Mouse (Mus musculus) left cerebral cortex, adult 6 months (tissue): ENCODE measurements around the gene Zfp933. TPM values are rescaled to one million over a fixed set of nuclear protein-coding genes. Genes with fewer than 3 reads are reported as not detected.

Experiments
- long read RNA-seq, 2 experiments: library from polyadenylated mRNA; unstranded; transcript quantifications; one replicate each; pipeline ENCODE4 v2.0.0; 2019 to 2020
- polyA plus RNA-seq: library from polyadenylated mRNA; unstranded; fragments of <200 nt; fragmentation: Nextera tagmentation; gene quantifications from 2 replicates; pipeline ENCODE4 v1.2.3, GENCODE M21; 2021

Zfp933 gene
- 1.9 and 2.6 TPM in 2 replicates for polyA plus RNA-seq
- long read RNA-seq, experiment 1, full-length matches to known transcripts: 5 of 18 reads
- long read RNA-seq, experiment 1, partial matches to known transcripts: 0 of 18 reads
- long read RNA-seq, experiment 1, other reads (novel, unspliced or antisense): 13 of 18 reads
- long read RNA-seq, experiment 2, full-length matches to known transcripts: 1 of 3 reads
- long read RNA-seq, experiment 2, partial matches to known transcripts: 0 of 3 reads
- long read RNA-seq, experiment 2, other reads (novel, unspliced or antisense): 2 of 3 reads

DNA sequence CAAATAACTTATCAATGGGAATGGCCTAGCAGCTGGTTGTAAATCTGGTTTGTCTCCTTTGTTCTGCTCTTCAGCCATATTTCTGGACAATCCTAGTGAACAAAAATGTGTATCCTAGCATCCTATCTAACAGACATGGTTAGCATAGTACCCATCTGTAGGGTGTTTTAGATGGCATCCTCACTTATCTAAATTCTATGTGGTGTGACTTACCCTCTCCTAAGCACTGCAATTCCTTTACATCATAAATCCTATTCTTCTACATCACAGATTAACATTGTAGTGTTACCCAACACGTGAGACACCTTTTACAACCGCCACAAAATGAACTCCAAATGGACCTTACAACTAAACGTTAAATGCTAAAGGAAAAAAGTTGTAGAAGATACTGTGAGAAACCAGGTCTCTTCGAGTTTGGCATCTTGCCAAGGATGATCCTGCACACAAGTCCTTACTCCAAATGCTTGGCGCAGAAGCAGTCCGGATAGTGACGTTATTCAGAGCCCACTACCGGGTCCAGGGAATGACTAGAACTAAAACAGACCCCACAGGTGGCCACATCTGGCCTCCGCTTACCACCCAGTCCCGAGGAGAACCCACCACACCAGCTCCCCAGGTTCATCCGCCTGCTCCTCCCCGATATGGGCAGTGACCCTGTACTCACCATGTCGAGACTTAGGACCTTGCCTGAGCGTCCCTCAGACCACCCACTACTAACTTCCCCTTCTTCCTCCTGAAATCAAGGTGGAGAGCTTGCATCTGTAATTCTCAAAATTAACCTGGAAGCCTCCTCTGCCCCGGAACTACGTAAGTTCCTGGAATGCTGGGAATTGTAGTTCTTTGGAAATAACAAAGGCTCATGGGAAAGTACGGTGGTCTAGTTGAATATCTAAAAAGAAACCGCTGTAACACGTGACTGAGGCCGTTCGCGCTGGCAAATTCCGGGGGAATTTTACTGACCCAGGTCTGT is at the start of gene Zfp933:
Gene Zfp933 (minus strand): TSS at position 753 of the 970 bp plus-strand sequence.

DNA sequence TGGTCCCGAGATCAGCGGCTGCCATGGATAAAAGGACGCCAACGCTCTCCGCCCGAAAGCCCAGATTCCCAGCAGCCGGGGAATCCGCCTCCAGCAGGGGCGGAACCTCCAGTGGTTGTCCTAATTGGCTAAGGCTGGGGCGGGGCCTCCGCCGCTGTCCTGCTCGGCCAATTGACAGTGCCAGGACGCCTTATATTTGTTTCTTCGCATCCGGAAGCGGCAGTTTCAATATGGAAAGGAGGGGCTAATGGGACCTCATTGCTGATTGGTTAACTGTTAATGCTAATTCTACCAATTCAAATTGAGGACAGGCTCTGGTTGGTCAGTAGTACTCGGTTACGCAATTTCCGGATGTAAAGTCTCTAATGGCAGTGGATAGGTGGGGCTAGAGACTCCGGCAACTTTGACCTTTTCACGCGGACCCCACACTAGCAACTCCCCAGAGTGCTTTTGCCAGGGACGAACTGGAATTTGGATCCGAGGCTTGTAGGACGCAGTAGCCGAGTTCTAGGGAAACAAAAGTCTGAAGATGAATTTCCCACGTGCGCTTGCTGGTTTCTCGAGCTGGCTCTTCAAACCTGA is 20.4 kb upstream of the Zfp933 start, which contains the start of the genes Miip and Fv1:
Gene Miip (minus strand): TSS at position 367 of the 582 bp plus-strand sequence.
Gene Fv1 (plus strand): TSS at position 530 of the 582 bp plus-strand sequence.

DNA sequence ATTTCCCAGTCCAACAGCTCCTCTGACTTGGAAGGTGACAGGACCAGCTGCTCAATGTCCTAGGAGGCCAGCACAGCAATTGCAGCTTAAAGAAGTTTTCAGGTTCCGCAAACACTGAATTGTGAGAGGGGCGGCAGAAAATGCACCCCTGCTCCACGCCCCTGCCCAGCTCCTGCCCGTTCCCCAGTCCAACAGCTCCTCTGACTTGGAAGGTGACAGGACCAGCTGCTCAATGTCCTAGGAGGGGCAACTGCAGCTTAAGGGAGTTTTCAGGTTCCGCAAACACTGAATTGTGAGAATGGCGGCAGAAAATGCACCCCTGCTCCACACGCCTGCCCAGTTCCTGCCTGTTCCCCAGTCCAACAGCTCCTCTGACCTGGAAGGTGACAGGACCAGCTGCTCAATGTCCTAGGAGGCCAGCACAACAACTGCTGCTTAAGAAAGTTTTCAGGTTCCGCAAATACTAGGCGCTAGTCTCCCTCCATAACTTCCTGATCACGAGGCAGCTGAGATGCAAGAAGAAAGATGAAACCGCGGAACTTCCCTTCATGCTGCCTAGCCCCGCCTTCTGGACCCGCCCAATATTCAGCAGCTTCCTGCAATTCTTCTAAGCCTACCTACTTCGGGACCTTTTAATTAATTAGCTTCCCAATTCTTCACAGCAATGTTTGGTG is 38.7 kb downstream of the Zfp933 start, which contains the start of gene Zfp984:
Gene Zfp984 (minus strand): TSS at position 497 of the 674 bp plus-strand sequence.

Other genes with a start within 250 kb of the Zfp933 start
- 0.27 and 0.41 TPM in 2 replicates for gene Zfp979, start 205.9 kb downstream of the Zfp933 start, polyA plus RNA-seq
- gene Zfp534, start 145.8 kb downstream of the Zfp933 start, polyA plus RNA-seq: not detected in 2 replicates
- gene Zfp984, start 38.6 kb downstream of the Zfp933 start, polyA plus RNA-seq: 1.6 and 1.9 TPM in 2 replicates
- 7.3 and 7.7 TPM in 2 replicates for gene Miip, start 20.4 kb upstream of the Zfp933 start, polyA plus RNA-seq
- 1.9 and 3.0 TPM in 2 replicates for gene Fv1, start 20.6 kb upstream of the Zfp933 start, polyA plus RNA-seq
- 74.5 and 85.6 TPM in 2 replicates for gene Mfn2, start 56.3 kb upstream of the Zfp933 start, polyA plus RNA-seq
- 11.5 and 13.4 TPM in 2 replicates for gene Plod1, start 88.4 kb upstream of the Zfp933 start, polyA plus RNA-seq
- 4.5 and 10.2 TPM in 2 replicates for gene 2510039O18Rik, start 92.5 kb upstream of the Zfp933 start, polyA plus RNA-seq
- not detected in 2 replicates for gene Nppb, start 137.4 kb upstream of the Zfp933 start, polyA plus RNA-seq
- gene Nppa, start 152.4 kb upstream of the Zfp933 start, polyA plus RNA-seq: 0.31 TPM in 1 of 2 replicates, not detected in the other
- 10.9 and 23.5 TPM in 2 replicates for gene Clcn6, start 190.5 kb upstream of the Zfp933 start, polyA plus RNA-seq
- gene Mthfr, start 190.7 kb upstream of the Zfp933 start, polyA plus RNA-seq: 3.8 and 4.1 TPM in 2 replicates
- 7.0 TPM in 2 replicates for gene Agtrap, start 239.7 kb upstream of the Zfp933 start, polyA plus RNA-seq